Mouse (Mus musculus) bone marrow, adult 2 months (tissue): ENCODE measurements around the gene Dync1i1. TPM values are rescaled to one million over a fixed set of nuclear protein-coding genes. Genes with fewer than 3 reads are reported as not detected.

Experiments
- H3K27ac ChIP-seq: fragments of 200-500 bp; 2 replicates; pipeline ENCODE4 v1.5.1; 2012; ENCODE audit warnings: low read depth, mild to moderate bottlenecking, control low read depth, inconsistent platforms, low read length; ENCODE audit not compliant: control insufficient read depth, poor library complexity, insufficient read depth
- H3K4me1 ChIP-seq: fragments of 200-500 bp; 2 replicates; pipeline ENCODE4 v1.6.1; 2011; ENCODE audit warnings: low read length; ENCODE audit not compliant: control insufficient read depth, insufficient read depth
- H3K4me3 ChIP-seq: fragments of 200-500 bp; replicated peaks from 2 replicates; pipeline ENCODE3; 2011; ENCODE audit warnings: mild to moderate bottlenecking, low read depth, low read length, control low read depth; ENCODE audit not compliant: control insufficient read depth
- CTCF ChIP-seq: fragments of 200-500 bp; IDR thresholded peaks from 2 replicates; pipeline ENCODE4 v1.5.1; 2011; ENCODE audit warnings: low read length, control low read depth; ENCODE audit not compliant: control insufficient read depth, insufficient read depth
- POLR2A ChIP-seq: fragments of 200-500 bp; IDR thresholded peaks from 2 replicates; pipeline ENCODE4 v1.6.1; 2011; ENCODE audit warnings: low read depth, mild to moderate bottlenecking, control low read depth, low read length, borderline replicate concordance; ENCODE audit not compliant: control insufficient read depth
- WGBS: fragments of 180-500 bp; shearing (Covaris S2); methylation state at CpG from one replicate; pipeline ENCODE4 v1.1.7; 2018; 5-methylcytosine and 5-hydroxymethylcytosine counted together
- polyA plus RNA-seq: library from polyadenylated mRNA; stranded (reverse); fragments of >200 nt; gene quantifications from 2 replicates; pipeline ENCODE4 v1.2.4, GENCODE M21; 2011; ENCODE audit warnings: low replicate concordance; ENCODE audit not compliant: missing spikeins, insufficient read depth, insufficient read length

Gene Dync1i1
- polyA plus RNA-seq, 1 experiment: not detected

DNA sequence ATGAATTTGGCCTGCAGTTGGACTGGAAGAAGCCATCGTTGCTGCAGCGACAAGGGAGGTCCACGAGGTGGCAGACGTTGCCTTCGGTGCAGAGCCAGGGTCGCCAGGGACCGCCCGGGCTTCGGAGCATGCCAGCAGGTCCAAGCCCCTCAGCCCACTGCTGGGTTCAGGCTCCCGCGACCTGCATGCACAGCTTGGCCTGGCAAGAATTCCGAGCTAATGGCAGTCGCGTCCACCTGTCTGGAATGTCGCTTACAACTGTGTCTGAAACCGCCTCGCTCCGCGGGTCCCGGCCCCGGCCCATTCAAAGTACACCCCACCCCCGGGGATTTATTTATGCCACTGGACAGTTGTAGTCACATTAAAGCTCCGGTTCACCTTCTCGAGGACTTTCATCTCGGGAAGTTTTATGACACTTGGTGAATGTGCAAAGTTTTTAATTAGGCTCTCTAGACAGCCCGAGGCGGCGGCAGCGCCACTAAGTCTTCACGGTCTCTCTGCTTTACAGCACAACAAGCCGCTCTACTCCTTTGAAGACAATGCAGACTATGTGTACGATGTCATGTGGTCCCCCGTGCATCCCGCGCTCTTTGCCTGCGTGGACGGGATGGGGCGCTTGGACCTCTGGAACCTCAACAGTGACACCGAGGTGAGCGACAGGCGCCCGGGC lies 280.5 kb downstream of the Dync1i1 start:
- peak overlapping the region; percentile 31 for H3K4me3 ChIP-seq
- H3K27ac ChIP-seq: no peak overlapping the region; the same call in 1 of the 2 replicates
- no peaks in the 10 kb centered on the region; the same call in 1 of the 2 replicates for H3K4me1 ChIP-seq
- WGBS: 5% methylated on average over 42 of the region's 42 CpGs
- TF ChIP-seq POLR2A (0 out of 2 replicates have a peak, but pooled peaks have one; percentile 14), CTCF (peak; percentile 57)

DNA sequence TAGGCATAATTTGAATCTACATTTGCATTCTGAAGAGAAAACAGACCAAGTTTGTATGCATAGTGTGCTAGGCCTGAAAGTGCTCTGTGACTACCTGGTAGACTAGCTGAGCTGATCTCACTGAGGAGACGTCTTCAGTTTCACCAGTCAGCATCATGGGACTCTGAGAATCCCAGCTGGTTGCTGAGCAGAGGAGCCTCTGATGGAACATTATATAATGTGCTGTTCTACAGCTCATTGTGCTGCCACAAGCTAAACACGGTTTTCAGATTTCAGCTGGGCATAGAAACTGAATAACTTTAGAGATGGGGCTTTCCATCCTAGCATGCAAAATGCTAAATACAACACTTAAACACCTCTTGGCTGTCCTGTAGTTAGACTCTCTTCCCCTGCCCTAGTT lies 285.9 kb downstream of the Dync1i1 start:
- Histone ChIP-seq H3K27ac (no peak overlapping the region), H3K4me3 (no peak overlapping the region), H3K4me1 (no peaks in the 10 kb centered on the region)
- TF ChIP-seq CTCF: no peak
- no peak for TF ChIP-seq POLR2A
- WGBS: 65% methylated on average over 2 of the region's 2 CpGs

DNA sequence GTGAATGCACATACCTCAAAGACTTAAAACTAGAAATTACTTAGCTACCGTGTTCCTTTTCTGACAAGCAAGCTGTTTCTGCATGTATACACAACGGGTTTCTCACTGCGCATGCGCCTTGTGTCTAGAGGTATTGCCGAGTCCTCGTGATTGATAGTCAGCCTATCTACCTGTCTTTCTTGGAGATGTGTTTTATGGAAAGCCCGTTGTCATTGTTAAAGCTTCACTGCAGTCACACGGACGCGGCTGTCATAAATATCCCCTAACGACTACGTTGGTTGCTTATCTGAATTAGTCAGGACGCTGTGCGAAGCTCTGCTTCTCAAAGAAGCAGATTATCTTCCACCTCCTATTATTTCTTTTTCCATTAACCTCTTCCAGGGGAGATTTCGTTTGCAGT lies 290.2 kb downstream of the Dync1i1 start:
- 51% methylated on average over 15 of the region's 15 CpGs for WGBS
- Histone ChIP-seq H3K4me1 (no peaks in the 10 kb centered on the region), H3K27ac (no peak overlapping the region), H3K4me3 (no peak overlapping the region)
- TF ChIP-seq POLR2A: no peak
- TF ChIP-seq CTCF: no peak

DNA sequence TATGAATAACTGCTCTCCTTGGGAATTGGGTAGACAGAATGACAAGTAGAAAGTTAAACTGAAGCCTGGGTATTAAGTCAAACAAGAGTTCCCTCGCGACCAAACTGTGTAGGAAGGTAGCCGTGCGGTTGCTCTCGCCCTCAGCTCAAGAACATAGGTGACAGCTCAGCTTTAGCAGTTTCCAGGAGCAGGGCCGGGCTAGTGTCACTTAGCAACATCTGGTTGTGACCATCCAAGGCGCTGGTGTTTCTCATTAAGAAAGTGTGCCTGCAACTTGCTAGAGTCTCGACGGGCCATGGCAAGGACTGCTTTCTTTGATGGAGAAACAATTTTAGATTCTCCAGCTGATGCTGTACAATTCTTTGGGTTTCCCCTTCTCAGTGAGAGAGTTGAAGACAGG lies 291.5 kb downstream of the Dync1i1 start:
- Histone ChIP-seq H3K4me3 (no peak overlapping the region), H3K27ac (no peak overlapping the region), H3K4me1 (no peaks in the 10 kb centered on the region)
- TF ChIP-seq POLR2A (no peak), CTCF (no peak)
- 81% methylated on average over 9 of the region's 9 CpGs for WGBS

- 67% methylated on average over 6 of the region's 6 CpGs for WGBS
- no peak overlapping the region for H3K27ac ChIP-seq
Measured at GRCm38 (mm10) chr6:6023976-6024375, 298.5 kb downstream of the Dync1i1 start.

GRCm38 (mm10) chr6:6027664-6028063 lies 302.2 kb downstream of the Dync1i1 start:
- TF ChIP-seq CTCF (no peak), POLR2A (no peak)
- WGBS: 86% methylated on average over 6 of the region's 6 CpGs
- Histone ChIP-seq H3K4me1 (no peaks in the 10 kb centered on the region), H3K27ac (no peak overlapping the region), H3K4me3 (no peak overlapping the region)

More at GRCm38 (mm10) chr6:6023976-6024375, 298.5 kb downstream of the Dync1i1 start:
- no peak for TF ChIP-seq CTCF
- TF ChIP-seq POLR2A: no peak
- Histone ChIP-seq H3K4me1 (no peaks in the 10 kb centered on the region), H3K4me3 (no peak overlapping the region)

DNA sequence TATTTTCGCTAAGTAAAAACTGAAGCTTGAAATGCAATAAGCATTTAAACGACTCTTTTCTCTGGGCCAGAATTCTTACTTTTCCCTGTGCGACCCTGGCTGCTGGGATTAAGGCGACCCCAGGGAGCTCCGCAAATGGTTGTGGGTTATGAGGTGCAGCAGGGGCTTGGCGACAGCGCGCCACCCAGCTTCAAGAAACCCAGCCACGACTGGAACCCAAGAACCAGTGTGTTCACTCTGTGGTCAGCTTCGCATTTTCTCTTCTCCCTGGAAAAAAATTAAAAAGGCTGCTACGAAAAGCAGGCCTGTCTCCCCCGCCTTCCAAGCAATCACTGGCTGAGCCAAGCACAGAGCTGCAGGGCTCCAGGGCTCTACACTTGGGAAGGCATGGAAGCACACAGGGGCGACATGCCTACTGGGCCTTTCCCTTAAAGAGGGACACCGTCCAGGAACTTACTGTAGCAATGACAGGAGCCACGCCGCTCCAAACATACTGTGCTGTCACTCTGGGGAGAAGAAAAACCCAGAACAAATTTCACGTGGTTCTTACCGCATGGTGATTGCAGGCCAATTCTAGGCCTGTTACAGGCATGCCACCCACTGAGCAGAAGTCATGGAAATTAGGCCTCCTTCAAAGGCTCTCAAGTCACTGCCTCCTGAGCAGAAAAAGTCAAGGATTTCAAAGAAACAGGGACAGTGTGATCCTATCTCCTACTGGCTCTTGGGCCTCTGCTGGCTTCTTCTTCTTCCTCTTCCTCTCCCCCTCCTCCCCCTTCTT lies 313.5 kb downstream of the Dync1i1 start:
- Histone ChIP-seq H3K4me3 (no peak overlapping the region), H3K27ac (no peak overlapping the region; the same call in 1 of the 2 replicates)
- WGBS: 81% methylated on average over 18 of the region's 18 CpGs

DNA sequence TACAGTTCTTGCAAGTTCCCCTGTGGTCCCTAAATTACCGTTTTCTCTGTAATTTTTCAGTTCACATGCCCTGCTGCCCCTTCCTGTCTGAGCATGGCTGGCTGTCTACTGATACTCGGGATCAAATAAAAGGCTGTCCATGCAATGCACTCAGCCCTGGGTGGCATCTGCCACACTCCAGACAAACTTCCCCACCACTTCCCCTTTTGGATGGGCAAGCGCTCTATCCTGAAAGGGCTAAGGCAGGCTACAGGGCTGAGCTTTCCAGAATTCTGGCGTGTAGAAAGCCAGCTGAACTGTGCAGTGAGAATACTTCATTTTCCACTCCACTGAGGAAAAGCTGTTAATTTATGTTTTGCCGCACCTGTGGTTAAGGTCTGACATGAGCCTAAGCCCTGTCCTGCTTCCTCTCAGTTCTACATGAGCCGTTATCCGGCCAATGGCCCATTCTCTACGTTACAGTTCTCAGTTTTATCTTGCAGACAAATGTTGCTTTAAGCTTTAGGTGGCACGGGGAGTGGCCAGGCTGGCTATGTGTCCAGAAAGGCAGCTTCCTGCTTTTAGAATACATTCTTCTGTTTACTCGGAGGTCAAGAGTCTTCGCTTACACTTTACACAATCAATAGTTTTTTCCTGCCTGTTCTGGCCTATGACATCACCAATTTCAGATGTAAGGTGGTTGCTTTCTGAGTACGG lies 321.4 kb downstream of the Dync1i1 start:
- Histone ChIP-seq H3K4me1 (no peaks in the 10 kb centered on the region; the same call in 1 of the 2 replicates), H3K27ac (no peak overlapping the region), H3K4me3 (no peak overlapping the region)
- TF ChIP-seq POLR2A (no peak), CTCF (no peak)
- WGBS: 33% methylated on average over 12 of the region's 12 CpGs

More for the DNA sequence above, 313.5 kb downstream of the Dync1i1 start:
- TF ChIP-seq CTCF (no peak), POLR2A (no peak)
- H3K4me1 ChIP-seq: no peaks in the 10 kb centered on the region
